Mouse (Mus musculus): ENCODE measurements around the gene Trappc10. TPM values are rescaled to one million over a fixed set of nuclear protein-coding genes. Genes with fewer than 3 reads are reported as not detected.

Trappc10 gene
- polyA plus RNA-seq (2014; fragmentation: Illumina TruSeq; extraction: RNeasy Lipid Tissue Mini Kit (QIAGEN cat#74804); ENCODE audit: low read depth, low replicate concordance) = 5.0 TPM

GRCm38 (mm10) chr10:78244438-78245224 is at the start of gene Trappc10:
Trappc10 (minus strand) TSS chr10:78244641.

GRCm38 (mm10) chr10:78184531-78185380 is 59.7 kb downstream of the Trappc10 start, which contains the start of gene Pwp2:
Pwp2 (minus strand) TSS chr10:78185149.

GRCm38 (mm10) chr10:78169281-78170042 is 75.0 kb downstream of the Trappc10 start, which contains the start of gene D10Jhu81e:
D10Jhu81e (minus strand) TSS chr10:78169782.

Other genes with a start within 250 kb of the Trappc10 start
- 1.1 TPM for gene Pfkl, start 234.6 kb downstream of the Trappc10 start, polyA plus RNA-seq (2014; fragmentation: Illumina TruSeq; extraction: RNeasy Lipid Tissue Mini Kit (QIAGEN cat#74804); ENCODE audit: low read depth, low replicate concordance)
- gene Dnmt3l, start 202.7 kb downstream of the Trappc10 start, polyA plus RNA-seq (2014; fragmentation: Illumina TruSeq; extraction: RNeasy Lipid Tissue Mini Kit (QIAGEN cat#74804); ENCODE audit: low read depth, low replicate concordance) = not detected
- gene Aire, start 201.0 kb downstream of the Trappc10 start, polyA plus RNA-seq (2014; fragmentation: Illumina TruSeq; extraction: RNeasy Lipid Tissue Mini Kit (QIAGEN cat#74804); ENCODE audit: low read depth, low replicate concordance) = not detected
- 0.48 TPM for gene Icosl, start 175.3 kb downstream of the Trappc10 start, polyA plus RNA-seq (2014; fragmentation: Illumina TruSeq; extraction: RNeasy Lipid Tissue Mini Kit (QIAGEN cat#74804); ENCODE audit: low read depth, low replicate concordance)
- 34.9 TPM for gene D10Jhu81e, start 74.9 kb downstream of the Trappc10 start, polyA plus RNA-seq (2014; fragmentation: Illumina TruSeq; extraction: RNeasy Lipid Tissue Mini Kit (QIAGEN cat#74804); ENCODE audit: low read depth, low replicate concordance)
- 1.6 TPM for gene Pwp2, start 59.5 kb downstream of the Trappc10 start, polyA plus RNA-seq (2014; fragmentation: Illumina TruSeq; extraction: RNeasy Lipid Tissue Mini Kit (QIAGEN cat#74804); ENCODE audit: low read depth, low replicate concordance)
- gene Agpat3, start 107.8 kb upstream of the Trappc10 start, polyA plus RNA-seq (2014; fragmentation: Illumina TruSeq; extraction: RNeasy Lipid Tissue Mini Kit (QIAGEN cat#74804); ENCODE audit: low read depth, low replicate concordance) = 30.5 TPM
- gene Rrp1, start 168.4 kb upstream of the Trappc10 start, polyA plus RNA-seq (2014; fragmentation: Illumina TruSeq; extraction: RNeasy Lipid Tissue Mini Kit (QIAGEN cat#74804); ENCODE audit: low read depth, low replicate concordance) = 19.2 TPM
- 33.1 TPM for gene Cstb, start 181.0 kb upstream of the Trappc10 start, polyA plus RNA-seq (2014; fragmentation: Illumina TruSeq; extraction: RNeasy Lipid Tissue Mini Kit (QIAGEN cat#74804); ENCODE audit: low read depth, low replicate concordance)
- gene Pdxk, start 220.3 kb upstream of the Trappc10 start, polyA plus RNA-seq (2014; fragmentation: Illumina TruSeq; extraction: RNeasy Lipid Tissue Mini Kit (QIAGEN cat#74804); ENCODE audit: low read depth, low replicate concordance) = 8.0 TPM

Measured in liver, adult 10 weeks (tissue).